Mouse (Mus musculus) layer of hippocampus, adult 8-10 months (tissue): ENCODE measurements at regions not wholly inside any gene's neighbourhood (a gene's known extent, or its start where the extent isn't known, plus 50 kb on each side); places are given as distances from the start of the nearest gene placed in this dataset.
"Not testable (repeated sequence)": the region's sequence is repeated elsewhere in the genome, so short reads cannot be mapped to it uniquely, and the experiment has no call there.

Source experiments
- DNase-seq, 2 experiments: peaks; one replicate each; pipeline ENCODE4 v3.0.0; 2022; ENCODE audit warnings: low spot score in 2 of 2

- DNase-seq, result no peak
Observed at GRCm38 (mm10) chr13:6855199-6856148, 206.9 kb upstream of the Pfkp start.

GRCm38 (mm10) chr13:6837446-6837845 lies 188.9 kb upstream of the Pfkp start:
- DNase-seq, result no peak

- no peak for DNase-seq
Observed at GRCm38 (mm10) chr13:6837075-6837422, 188.5 kb upstream of the Pfkp start.

GRCm38 (mm10) chr13:6836351-6837074 lies 187.9 kb upstream of the Pfkp start:
- peak; percentile 40 to 70 for DNase-seq

GRCm38 (mm10) chr13:6829882-6830281 lies 181.3 kb upstream of the Pfkp start:
- DNase-seq, result no peak

GRCm38 (mm10) chr13:6829346-6829745 lies 180.8 kb upstream of the Pfkp start:
- DNase-seq, result no peak

GRCm38 (mm10) chr13:6828601-6829330 lies 180.2 kb upstream of the Pfkp start:
- not testable (repeated sequence) for DNase-seq

- no peak for DNase-seq
Observed at GRCm38 (mm10) chr13:6802243-6803157, 153.9 kb upstream of the Pfkp start.

GRCm38 (mm10) chr13:6767936-6768588 lies 119.5 kb upstream of the Pfkp start:
- no peak for DNase-seq

- DNase-seq, result no peak
Observed at GRCm38 (mm10) chr13:6757151-6757550, 108.6 kb upstream of the Pfkp start.

- no peak for DNase-seq
Observed at GRCm38 (mm10) chr13:6751599-6751998, 103.0 kb upstream of the Pfkp start.

- DNase-seq, result no peak
Observed at GRCm38 (mm10) chr13:6751149-6751548, 102.6 kb upstream of the Pfkp start.

- no peak for DNase-seq
Observed at GRCm38 (mm10) chr13:6741916-6742315, 93.3 kb upstream of the Pfkp start.

GRCm38 (mm10) chr13:6736984-6737566 lies 88.5 kb upstream of the Pfkp start:
- DNase-seq, result no peak
